Mouse (Mus musculus): ENCODE measurements at regions not wholly inside any gene's neighbourhood (a gene's known extent, or its start where the extent isn't known, plus 50 kb on each side); places are given as distances from the start of the nearest gene placed in this dataset.

- no peak for TF ChIP-seq EP300 (IDR thresholded peaks at IDR 0.05; ENCODE audit: insufficient read depth, low read depth, low read length)
- TF ChIP-seq CTCF (IDR thresholded peaks at IDR 0.05), result no peak
These were observed 169.6 kb upstream of the Agap1 start for GRCm38 (mm10) chr1:89285041-89285440.

Data from heart, adult 2 months (tissue).